Mouse (Mus musculus) spleen, adult 2 months (tissue): ENCODE data around the gene Elmo1. TPM values are rescaled to one million over a fixed set of nuclear protein-coding genes. Genes with fewer than 3 reads are reported as not detected.

Source experiments
- DNase-seq, 2 experiments: peaks; one replicate each; pipeline versions ENCODE4 v3.0.0 to v3.0.0-alpha.2; 2012 to 2021; ENCODE audit warnings: low spot score in 2 of 2, low read depth in 1 of 2
- H3K27ac ChIP-seq: fragments of 200-500 bp; 2 replicates; pipeline ENCODE4 v1.5.1; 2012; ENCODE audit warnings: low read length, inconsistent platforms; ENCODE audit not compliant: insufficient read depth
- H3K27me3 ChIP-seq: fragments of 200-500 bp; 2 replicates; pipeline ENCODE4 v1.6.1; 2012; ENCODE audit warnings: mild to moderate bottlenecking, moderate library complexity, low read length, inconsistent platforms; ENCODE audit not compliant: control insufficient read depth, insufficient read depth
- H3K36me3 ChIP-seq: fragments of 200-500 bp; 2 replicates; pipeline ENCODE4 v1.6.1; 2012; ENCODE audit warnings: mild to moderate bottlenecking, low read length, inconsistent platforms; ENCODE audit not compliant: control insufficient read depth, insufficient read depth
- H3K4me1 ChIP-seq: fragments of 200-500 bp; 2 replicates; pipeline ENCODE4 v1.6.1; 2011; ENCODE audit warnings: inconsistent platforms; ENCODE audit not compliant: control insufficient read depth, insufficient read depth, insufficient read length
- H3K4me3 ChIP-seq: fragments of 200-500 bp; 2 replicates; pipeline ENCODE4 v1.5.1; 2011; ENCODE audit warnings: mild to moderate bottlenecking, inconsistent platforms; ENCODE audit not compliant: insufficient read depth, insufficient read length; ENCODE audit errors: extremely low read depth
- CTCF ChIP-seq: fragments of 200-500 bp; IDR thresholded peaks from 2 replicates; pipeline ENCODE4 v1.5.1; 2011; ENCODE audit warnings: mild to moderate bottlenecking, inconsistent platforms; ENCODE audit not compliant: insufficient read depth, insufficient read length, insufficient replicate concordance; ENCODE audit errors: extremely low read depth
- POLR2A ChIP-seq: fragments of 200-500 bp; IDR thresholded peaks from 2 replicates; pipeline ENCODE4 v1.6.1; 2011; ENCODE audit warnings: low read depth, low read length, inconsistent platforms
- WGBS: fragments of 180-500 bp; shearing (Covaris S2); methylation state at CpG from one replicate; pipeline ENCODE4 v1.1.7; 2018; 5-methylcytosine and 5-hydroxymethylcytosine counted together
- polyA plus RNA-seq: library from polyadenylated mRNA; depleted of rRNA; stranded (reverse); fragments of >200 nt; gene quantifications from 2 replicates; pipeline ENCODE4 v1.2.3, GENCODE M21; 2012

Elmo1 gene
- polyA plus RNA-seq, 1 experiment: 33.3 TPM

DNA sequence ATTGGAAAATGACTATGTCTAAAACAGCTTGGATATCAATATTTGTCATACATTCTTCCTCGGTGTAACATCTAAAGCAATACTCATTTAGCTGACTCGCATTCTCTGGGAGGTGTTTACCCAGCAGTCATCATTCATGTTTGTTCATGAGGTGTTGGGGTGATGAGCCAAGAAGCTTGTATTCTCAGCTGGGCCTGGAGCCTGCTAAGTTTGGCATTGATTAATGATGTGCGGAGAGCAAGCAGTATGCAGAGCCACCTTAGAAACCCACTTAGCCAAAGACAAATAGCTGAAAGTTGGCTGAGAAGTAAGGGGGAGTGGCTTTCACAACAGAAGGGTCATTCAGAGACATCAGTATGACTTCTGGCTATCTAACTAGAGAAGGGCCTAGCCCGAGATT lies 459.6 kb downstream of the Elmo1 start:
- Histone ChIP-seq H3K36me3 (0 out of 2 replicates have a peak, but pooled peaks cover 2% of the 10 kb centered on the region), H3K4me1 (peaks cover 2% of the 10 kb centered on the region; the same call in 1 of the 2 replicates), H3K27ac (no peak overlapping the region), H3K4me3 (no peak overlapping the region), H3K27me3 (no peaks in the 10 kb centered on the region)
- TF ChIP-seq CTCF: no peak
- TF ChIP-seq POLR2A: no peak
- 95% methylated on average over 4 of the region's 4 CpGs for WGBS
- no peak for DNase-seq

GRCm38 (mm10) chr13:20551559-20551958 lies 461.2 kb downstream of the Elmo1 start:
- Histone ChIP-seq H3K27me3 (no peaks in the 10 kb centered on the region), H3K36me3 (0 out of 2 replicates have a peak, but pooled peaks cover 2% of the 10 kb centered on the region), H3K4me1 (peaks cover 2% of the 10 kb centered on the region; the same call in 1 of the 2 replicates), H3K27ac (no peak overlapping the region), H3K4me3 (no peak overlapping the region)
- TF ChIP-seq POLR2A (no peak), CTCF (no peak)
- DNase-seq: no peak
- WGBS: 88% methylated on average over 1 of the region's 1 CpGs

- Histone ChIP-seq H3K36me3 (peaks cover 2% of the 10 kb centered on the region; the same call in 1 of the 2 replicates), H3K27ac (no peak overlapping the region), H3K4me1 (no peaks in the 10 kb centered on the region), H3K27me3 (no peaks in the 10 kb centered on the region), H3K4me3 (no peak overlapping the region)
- WGBS: 81% methylated on average over 4 of the region's 4 CpGs
- TF ChIP-seq POLR2A (no peak), CTCF (no peak)
- DNase-seq: no peak
Measured at GRCm38 (mm10) chr13:20555853-20556452, 465.6 kb downstream of the Elmo1 start.

- TF ChIP-seq CTCF (no peak), POLR2A (no peak)
- Histone ChIP-seq H3K27ac (no peak overlapping the region), H3K27me3 (no peaks in the 10 kb centered on the region), H3K36me3 (peaks cover 2% of the 10 kb centered on the region; the same call in 1 of the 2 replicates), H3K4me3 (no peak overlapping the region), H3K4me1 (no peaks in the 10 kb centered on the region)
- 97% methylated on average over 10 of the region's 10 CpGs for WGBS
- DNase-seq: no peak
Measured at GRCm38 (mm10) chr13:20556739-20557138, 466.3 kb downstream of the Elmo1 start.

DNA sequence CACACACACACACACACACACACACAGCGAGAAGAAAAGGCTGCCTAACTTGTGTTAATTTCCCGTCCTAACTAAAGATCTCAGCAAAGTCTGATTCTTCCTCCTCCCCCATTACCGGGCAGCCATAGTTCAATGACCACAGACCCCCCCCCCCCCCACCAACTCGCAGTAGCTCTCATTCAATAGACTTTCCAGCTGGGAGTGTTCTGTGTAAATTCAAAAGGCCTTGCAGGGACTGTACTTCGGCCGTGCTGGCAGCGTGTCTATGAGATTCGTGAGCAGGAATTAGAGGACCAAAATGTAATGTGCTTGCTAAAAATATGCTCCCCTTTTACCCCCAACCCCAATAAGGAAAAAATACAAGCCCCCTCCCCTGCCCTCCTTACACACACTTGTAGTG lies 466.8 kb downstream of the Elmo1 start:
- DNase-seq: no peak
- no peak overlapping the region for H3K4me3 ChIP-seq
- 89% methylated on average over 8 of the region's 8 CpGs for WGBS
- no peak for TF ChIP-seq CTCF
- TF ChIP-seq POLR2A: no peak
- H3K27me3 ChIP-seq: no peaks in the 10 kb centered on the region
- H3K4me1 ChIP-seq: no peaks in the 10 kb centered on the region
- H3K36me3 ChIP-seq: peaks cover 2% of the 10 kb centered on the region; the same call in 1 of the 2 replicates
- no peak overlapping the region for H3K27ac ChIP-seq

DNA sequence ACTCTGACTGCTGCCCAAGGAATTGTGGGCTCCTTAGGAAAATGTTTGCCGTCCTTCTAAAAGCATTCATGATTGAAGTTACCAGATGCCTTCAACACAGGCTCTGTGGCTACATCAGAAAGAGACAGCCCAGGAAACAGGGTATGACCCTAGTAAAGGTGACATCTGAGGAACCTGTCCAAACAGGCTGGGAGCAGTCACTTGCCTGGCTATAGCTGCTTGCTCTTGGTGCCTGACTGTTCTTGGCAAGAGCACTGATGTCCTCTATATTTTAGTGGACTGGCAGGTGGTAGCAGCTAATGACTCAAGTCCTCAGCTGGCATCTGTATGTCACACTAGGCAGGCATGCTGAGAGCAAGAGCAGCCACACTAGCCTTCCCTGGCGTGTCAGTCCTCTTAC lies 468.0 kb downstream of the Elmo1 start:
- Histone ChIP-seq H3K4me1 (no peaks in the 10 kb centered on the region), H3K4me3 (no peak overlapping the region), H3K27ac (no peak overlapping the region), H3K27me3 (no peaks in the 10 kb centered on the region), H3K36me3 (peaks cover 2% of the 10 kb centered on the region; the same call in 1 of the 2 replicates)
- no peak for DNase-seq
- TF ChIP-seq POLR2A: no peak
- TF ChIP-seq CTCF: no peak
- 91% methylated on average over 2 of the region's 2 CpGs for WGBS

- TF ChIP-seq CTCF (peak; percentile 37; the same call in 1 of the 2 replicates), POLR2A (no peak)
- no peak overlapping the region for H3K27ac ChIP-seq
- H3K4me1 ChIP-seq: no peaks in the 10 kb centered on the region
- H3K36me3 ChIP-seq: peaks cover 11% of the 10 kb centered on the region
- no peaks in the 10 kb centered on the region for H3K27me3 ChIP-seq
- peak in 1 of 2 experiments; percentile 7 for DNase-seq
- 83% methylated on average over 9 of the region's 9 CpGs for WGBS
- H3K4me3 ChIP-seq: no peak overlapping the region
Measured at GRCm38 (mm10) chr13:20564414-20564813, 474.0 kb downstream of the Elmo1 start.
